16 mouse cellular contexts compared by ENCODE assay signal in the genomic region with DNA sequence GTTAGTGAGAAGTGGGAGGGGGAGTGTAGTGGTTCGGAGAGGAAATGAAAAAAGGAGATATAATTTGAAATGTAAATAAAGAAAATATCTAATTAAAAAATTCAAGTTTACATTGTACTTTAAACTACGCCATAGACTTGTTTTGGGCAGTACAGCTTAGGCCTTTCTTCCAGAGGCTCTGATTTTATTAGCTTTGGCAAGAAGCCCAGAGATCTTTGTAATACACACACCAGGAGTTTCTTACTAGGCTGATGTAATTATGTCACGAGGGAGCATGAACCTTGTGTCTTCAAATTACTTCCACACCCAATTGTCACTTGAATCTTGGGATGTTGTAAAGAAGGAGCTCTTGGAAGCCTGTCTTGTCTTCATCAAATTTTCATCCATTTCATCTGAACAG.
DNase-seq lines count a peak whose midpoint lies in the region; ATAC-seq and TF ChIP-seq lines count a peak whose summit lies in the region.
"Had no signal": no experiment of that assay in that cellular context is flagged by ENCODE, and none has a peak within 500 bp of the region (broad histone marks: within the 10 kb centered on the region; RNA-seq: fewer than 3 reads in every experiment).

No protein-coding gene starts in this region.

- H3K36me3 ChIP-seq in intestine, embryonic 15.5 days: no peaks in the 10 kb centered on the region
- no peaks in the 10 kb centered on the region for H3K36me3 ChIP-seq in intestine, postnatal 0 days (ENCODE audit: control insufficient read depth, insufficient read depth)
- H3K36me3 ChIP-seq in lung, postnatal 0 days (ENCODE audit: insufficient read depth, low read length): no peaks in the 10 kb centered on the region
- H3K36me3 ChIP-seq: neural tube, embryonic 12.5 days had no signal

- ATAC-seq in intestine, embryonic 15.5 days: peak; percentile 70
- ATAC-seq in intestine, postnatal 0 days: no peak
- ATAC-seq in lung, postnatal 0 days: peak; percentile 62
- ATAC-seq: CD4-positive, CD25-positive, alpha-beta regulatory T cell, adult 4 months; hindbrain, embryonic 16.5 days had no signal

- no peaks in the 10 kb centered on the region for H3K4me1 ChIP-seq in intestine, embryonic 15.5 days (replicated peaks)
- H3K4me1 ChIP-seq in intestine, postnatal 0 days (replicated peaks; ENCODE audit: control insufficient read depth, insufficient read depth, low read length): no peaks in the 10 kb centered on the region
- no peaks in the 10 kb centered on the region for H3K4me1 ChIP-seq in lung, postnatal 0 days (ENCODE audit: insufficient read depth, low read depth, low read length)
- H3K4me1 ChIP-seq: neural tube, embryonic 12.5 days had no signal

- no peak for TF ChIP-seq EP300 in lung, postnatal 0 days (IDR thresholded peaks at IDR 0.05)

- H3K9ac ChIP-seq in intestine, embryonic 15.5 days: no peak overlapping the region
- no peak overlapping the region for H3K9ac ChIP-seq in intestine, postnatal 0 days (ENCODE audit: low read depth, low read length)
- no peak overlapping the region for H3K9ac ChIP-seq in lung, postnatal 0 days (replicated peaks; ENCODE audit: low read depth)
- H3K9ac ChIP-seq: neural tube, embryonic 12.5 days had no signal

- peak; percentile 68 for DNase-seq in lung, postnatal 0 days (ENCODE audit: low spot score)
- no peak for DNase-seq in lung, adult 18-20 months
- DNase-seq in brain, adult 2 months (ENCODE audit: low read depth, low spot score): peak; percentile 15
- peak; percentile 34 for DNase-seq in skeletal muscle tissue, adult 2 months (ENCODE audit: low read depth, low spot score)
- no peak for DNase-seq in cerebellum, adult 18-20 months
- no peak for DNase-seq in left cerebral cortex, postnatal 36 days (ENCODE audit: low spot score in 2 of 2)
- DNase-seq: adrenal gland, postnatal 25 days; cerebellum, adult 11 months; gastrocnemius, postnatal 36 days; liver; right cerebral cortex, postnatal 14 days had no signal

- no peak for TF ChIP-seq CTCF in intestine, postnatal 0 days (IDR thresholded peaks at IDR 0.05; ENCODE audit: low read depth)
- TF ChIP-seq CTCF in lung, postnatal 0 days (IDR thresholded peaks at IDR 0.05): no peak

- H3K27ac ChIP-seq in intestine, embryonic 15.5 days: no peak overlapping the region
- no peak overlapping the region for H3K27ac ChIP-seq in intestine, postnatal 0 days (ENCODE audit: low read depth, low read length)
- H3K27ac ChIP-seq in lung, postnatal 0 days (ENCODE audit: low read length): no peak overlapping the region
- H3K27ac ChIP-seq: neural tube, embryonic 12.5 days had no signal

- H3K4me2 ChIP-seq in intestine, embryonic 15.5 days (replicated peaks): no peak overlapping the region
- no peak overlapping the region for H3K4me2 ChIP-seq in intestine, postnatal 0 days (replicated peaks; ENCODE audit: low read depth)
- H3K4me2 ChIP-seq in lung, postnatal 0 days (replicated peaks; ENCODE audit: low read depth, low read length): no peak overlapping the region
- H3K4me2 ChIP-seq: neural tube, embryonic 12.5 days had no signal

- H3K27me3 ChIP-seq in intestine, embryonic 15.5 days (replicated peaks): no peaks in the 10 kb centered on the region
- no peaks in the 10 kb centered on the region for H3K27me3 ChIP-seq in intestine, postnatal 0 days (replicated peaks; ENCODE audit: control insufficient read depth, insufficient read depth, low read length)
- H3K27me3 ChIP-seq in lung, postnatal 0 days (replicated peaks; ENCODE audit: insufficient read depth, low read length): no peaks in the 10 kb centered on the region
- H3K27me3 ChIP-seq: neural tube, embryonic 12.5 days had no signal

- no peak overlapping the region for H3K4me3 ChIP-seq in intestine, embryonic 15.5 days (replicated peaks)
- no peak overlapping the region for H3K4me3 ChIP-seq in intestine, postnatal 0 days (ENCODE audit: low read depth, low read length)
- no peak overlapping the region for H3K4me3 ChIP-seq in lung, postnatal 0 days (ENCODE audit: low read depth, low read length)
- H3K4me3 ChIP-seq: neural tube, embryonic 12.5 days had no signal

- 49% methylated on average over 3 of the region's 3 CpGs for WGBS in intestine, embryonic 15.5 days
- 48% methylated on average over 3 of the region's 3 CpGs for WGBS in intestine, postnatal 0 days
- WGBS in lung, postnatal 0 days: 25% methylated on average over 3 of the region's 3 CpGs

- no peaks in the 10 kb centered on the region for H3K9me3 ChIP-seq in intestine, embryonic 15.5 days
- no peaks in the 10 kb centered on the region for H3K9me3 ChIP-seq in intestine, postnatal 0 days (ENCODE audit: control insufficient read depth)
- no peaks in the 10 kb centered on the region for H3K9me3 ChIP-seq in lung, postnatal 0 days (ENCODE audit: low read length)
- H3K9me3 ChIP-seq: neural tube, embryonic 12.5 days had no signal

- intact Hi-C loops in left cerebral cortex, postnatal 36 days (cut with DNase I): no loop called here

Comparison
In these comparisons a context has a peak if more than half of its experiments do, and no peak if none do; other contexts are left out.
1. DNase-seq: peak in lung, postnatal 0 days (single experiment), brain, adult 2 months (single experiment) and skeletal muscle tissue, adult 2 months (single experiment); none in lung, adult 18-20 months (0 of 2), cerebellum, adult 18-20 months (0 of 2) and left cerebral cortex, postnatal 36 days (0 of 2).